Mouse (Mus musculus) forebrain, embryonic 16.5 days (tissue): Measurements from ENCODE around the gene Ctnnd1. TPM values are rescaled to one million over a fixed set of nuclear protein-coding genes. Genes with fewer than 3 reads are reported as not detected.
"Not testable (repeated sequence)": the region's sequence is repeated elsewhere in the genome, so short reads cannot be mapped to it uniquely, and the experiment has no call there.

Source experiments
- ATAC-seq: fragments of 200-750 bp; cut with Nextera tagmentation; 2 replicates; pipeline ENCODE4 v1.8.0; 2017; ENCODE audit warnings: mild to moderate bottlenecking, moderate library complexity
- H3K27ac ChIP-seq: fragments of 300-500 bp; sonication (generic); 2 replicates; pipeline ENCODE4 v1.5.1; 2014; ENCODE audit warnings: low read length, control low read depth
- H3K27me3 ChIP-seq: fragments of 300-500 bp; sonication (generic); replicated peaks from 2 replicates; pipeline ENCODE4 v1.6.1; 2014; ENCODE audit warnings: low read length; ENCODE audit not compliant: control insufficient read depth, insufficient read depth
- H3K36me3 ChIP-seq: fragments of 300-500 bp; sonication (generic); 2 replicates; pipeline ENCODE4 v1.6.1; 2014; ENCODE audit not compliant: control insufficient read depth, insufficient read depth
- H3K4me1 ChIP-seq: fragments of 300-500 bp; sonication (generic); replicated peaks from 2 replicates; pipeline ENCODE4 v1.6.1; 2014; ENCODE audit warnings: low read length; ENCODE audit not compliant: control insufficient read depth, insufficient read depth
- H3K4me2 ChIP-seq: fragments of 300-500 bp; sonication (generic); 2 replicates; pipeline ENCODE4 v1.6.1; 2014; ENCODE audit warnings: mild to moderate bottlenecking, low read length, control low read depth
- H3K4me3 ChIP-seq: fragments of 300-500 bp; sonication (generic); replicated peaks from 2 replicates; pipeline ENCODE4 v1.5.1; 2014; ENCODE audit warnings: mild to moderate bottlenecking, low read length, control low read depth
- H3K9ac ChIP-seq: fragments of 300-500 bp; sonication (generic); replicated peaks from 2 replicates; pipeline ENCODE4 v1.6.1; 2014; ENCODE audit warnings: low read depth, low read length, control low read depth
- H3K9me3 ChIP-seq: fragments of 300-500 bp; sonication (generic); 2 replicates; pipeline ENCODE4 v1.6.1; 2016; ENCODE audit warnings: low read length; ENCODE audit not compliant: control insufficient read depth
- WGBS: fragments of 180-500 bp; shearing (Covaris S2); extraction: QIAGEN DNeasy Blood & Tissue Kit; methylation state at CpG from one replicate; pipeline ENCODE4 v1.1.7; 2014; 5-methylcytosine and 5-hydroxymethylcytosine counted together
- polyA plus RNA-seq: library from polyadenylated mRNA; unstranded; fragments of >200 nt; fragmentation: Nextera tagmentation; extraction: Ambion mirVana; gene quantifications from 2 replicates; pipeline ENCODE4 v1.2.1, GENCODE M21; 2015

The Ctnnd1 gene
- polyA plus RNA-seq, 1 experiment from 2014 or later: 41.7 TPM

GRCm38 (mm10) chr2:84671535-84671934 lies 21.0 kb upstream of the Ctnnd1 start:
- 53% methylated on average over 4 of the region's 5 CpGs for WGBS
- H3K4me2 ChIP-seq: peak overlapping the region; percentile 77
- not testable (repeated sequence) for H3K4me3 ChIP-seq, H3K9ac ChIP-seq, H3K9me3 ChIP-seq, H3K27me3 ChIP-seq, H3K27ac ChIP-seq, ATAC-seq
- H3K4me1 ChIP-seq: peaks cover 18% of the 10 kb centered on the region
- H3K36me3 ChIP-seq: peaks cover 17% of the 10 kb centered on the region

- no peaks in the 10 kb centered on the region for H3K27me3 ChIP-seq
- H3K27ac ChIP-seq: peak within 1 kb of the TSS; percentile 95
- 1% methylated on average over 20 of the region's 20 CpGs for whole genome bisulfite sequencing
- ATAC-seq: peak; percentile 99
- H3K4me1 ChIP-seq: peaks cover 14% of the 10 kb centered on the region
- H3K9ac ChIP-seq: peak within 1 kb of the TSS; percentile 94
- H3K4me2 ChIP-seq: peak within 1 kb of the TSS; percentile 77
- peaks cover 17% of the 10 kb centered on the region for H3K36me3 ChIP-seq
- H3K4me3 ChIP-seq: peak within 1 kb of the TSS; percentile 100
- H3K9me3 ChIP-seq: no peaks in the 10 kb centered on the region
Observed at GRCm38 (mm10) chr2:84670569-84670933, 20.0 kb upstream of the Ctnnd1 start, which contains the start of gene Selenoh. Selenoh (minus strand) TSS chr2:84670770.

GRCm38 (mm10) chr2:84669828-84670568 lies 19.4 kb upstream of the Ctnnd1 start:
- H3K36me3 ChIP-seq: peaks cover 14% of the 10 kb centered on the region
- peak overlapping the region; percentile 95 for H3K27ac ChIP-seq
- H3K9me3 ChIP-seq: no peaks in the 10 kb centered on the region
- peak overlapping the region; percentile 94 for H3K9ac ChIP-seq
- 1% methylated on average over 39 of the region's 39 CpGs for WGBS
- H3K4me2 ChIP-seq: peak overlapping the region; percentile 77
- peak overlapping the region; percentile 100 for H3K4me3 ChIP-seq
- H3K4me1 ChIP-seq: peaks cover 14% of the 10 kb centered on the region
- peak; percentile 74 for ATAC-seq
- no peaks in the 10 kb centered on the region for H3K27me3 ChIP-seq

GRCm38 (mm10) chr2:84666081-84666480 lies 15.5 kb upstream of the Ctnnd1 start:
- Histone ChIP-seq H3K4me3 (no peak overlapping the region), H3K27me3 (no peaks in the 10 kb centered on the region), H3K9me3 (no peaks in the 10 kb centered on the region), H3K4me2 (no peak overlapping the region), H3K36me3 (no peaks in the 10 kb centered on the region), H3K27ac (no peak overlapping the region), H3K4me1 (peaks cover 12% of the 10 kb centered on the region), H3K9ac (no peak overlapping the region)
- 65% methylated on average over 12 of the region's 12 CpGs for WGBS
- no peak for ATAC-seq

GRCm38 (mm10) chr2:84662866-84663265 lies 12.3 kb upstream of the Ctnnd1 start:
- Histone ChIP-seq H3K4me3 (no peak overlapping the region), H3K4me2 (no peak overlapping the region), H3K36me3 (no peaks in the 10 kb centered on the region), H3K9ac (no peak overlapping the region), H3K27me3 (no peaks in the 10 kb centered on the region), H3K4me1 (no peaks in the 10 kb centered on the region), H3K9me3 (no peaks in the 10 kb centered on the region), H3K27ac (no peak overlapping the region)
- ATAC-seq: no peak
- WGBS: 14% methylated on average over 2 of the region's 2 CpGs

- H3K4me1 ChIP-seq: no peaks in the 10 kb centered on the region
- no peaks in the 10 kb centered on the region for H3K27me3 ChIP-seq
- no peak overlapping the region for H3K4me2 ChIP-seq
- H3K27ac ChIP-seq: no peak overlapping the region
- ATAC-seq: no peak
- no peaks in the 10 kb centered on the region for H3K36me3 ChIP-seq
- 72% methylated on average over 3 of the region's 3 CpGs for WGBS
- no peak overlapping the region for H3K4me3 ChIP-seq
- no peak overlapping the region for H3K9ac ChIP-seq
- H3K9me3 ChIP-seq: no peaks in the 10 kb centered on the region
Observed at GRCm38 (mm10) chr2:84660253-84660652, 9.7 kb upstream of the Ctnnd1 start.

- Histone ChIP-seq H3K36me3 (no peaks in the 10 kb centered on the region), H3K9ac (no peak within 1 kb of the TSS), H3K4me1 (no peaks in the 10 kb centered on the region), H3K4me3 (no peak within 1 kb of the TSS), H3K9me3 (no peaks in the 10 kb centered on the region), H3K27me3 (no peaks in the 10 kb centered on the region), H3K4me2 (no peak within 1 kb of the TSS), H3K27ac (no peak within 1 kb of the TSS)
- ATAC-seq: no peak
- WGBS: 93% methylated on average over 32 of the region's 32 CpGs
Observed at GRCm38 (mm10) chr2:84658806-84659205, 8.2 kb upstream of the Ctnnd1 start, which contains the start of gene Btbd18. Btbd18 (plus strand) TSS chr2:84659079.

- WGBS: 81% methylated on average over 1 of the region's 1 CpGs
- H3K9me3 ChIP-seq: no peaks in the 10 kb centered on the region
Observed at GRCm38 (mm10) chr2:84655864-84656263, 5.3 kb upstream of the Ctnnd1 start.

GRCm38 (mm10) chr2:84653354-84653753 lies 2.8 kb upstream of the Ctnnd1 start:
- Histone ChIP-seq H3K4me2 (no peak overlapping the region), H3K27ac (no peak overlapping the region), H3K36me3 (no peaks in the 10 kb centered on the region), H3K4me3 (no peak overlapping the region), H3K9me3 (no peaks in the 10 kb centered on the region), H3K27me3 (no peaks in the 10 kb centered on the region), H3K9ac (no peak overlapping the region), H3K4me1 (peaks cover 2% of the 10 kb centered on the region; the same call in 1 of the 2 replicates)
- ATAC-seq: no peak

More at GRCm38 (mm10) chr2:84655864-84656263, 5.3 kb upstream of the Ctnnd1 start:
- Histone ChIP-seq H3K9ac (no peak overlapping the region), H3K36me3 (no peaks in the 10 kb centered on the region), H3K4me1 (peaks cover 2% of the 10 kb centered on the region; the same call in 1 of the 2 replicates), H3K4me3 (no peak overlapping the region), H3K27me3 (no peaks in the 10 kb centered on the region), H3K4me2 (no peak overlapping the region), H3K27ac (no peak overlapping the region)
- ATAC-seq: no peak
